Mouse (Mus musculus) CH12.LX (cell line): ENCODE results near the gene Ctnna3. TPM values are rescaled to one million over a fixed set of nuclear protein-coding genes. Genes with fewer than 3 reads are reported as not detected.

Source experiments
- DNase-seq: peaks from one replicate; pipeline ENCODE4 v3.0.0-alpha.2; 2013; ENCODE audit errors: extremely low read depth
- H3K27ac ChIP-seq: 2 replicates; pipeline ENCODE4 v1.5.1; 2012; ENCODE audit warnings: low read depth, mild to moderate bottlenecking, control low read depth, moderate library complexity; ENCODE audit not compliant: insufficient read depth
- H3K27me3 ChIP-seq: replicated peaks from 2 replicates; pipeline ENCODE3; 2012; ENCODE audit warnings: inconsistent platforms
- H3K36me3 ChIP-seq, 2 experiments: replicated peaks in 1 of 2; 2 replicates each; pipeline versions ENCODE3 to v1.6.1; 2012; ENCODE audit warnings: inconsistent platforms in 1 of 2, low read length in 1 of 2, mild to moderate bottlenecking in 1 of 2, mixed read lengths in 1 of 2, moderate library complexity in 1 of 2; ENCODE audit not compliant: control insufficient read depth in 1 of 2, insufficient read depth in 1 of 2
- H3K4me1 ChIP-seq, 2 experiments: 2 replicates each; pipeline ENCODE4 v1.6.1; 2012; ENCODE audit warnings: inconsistent platforms in 1 of 2, moderate library complexity in 1 of 2; ENCODE audit not compliant: insufficient read depth in 2 of 2, control insufficient read depth in 1 of 2
- H3K4me2 ChIP-seq: 2 replicates; pipeline ENCODE4 v1.6.1; 2012; ENCODE audit warnings: low read depth, mild to moderate bottlenecking, control low read depth; ENCODE audit not compliant: poor library complexity, insufficient read depth, severe bottlenecking
- H3K4me3 ChIP-seq, 3 experiments: fragments of 150-350 bp in 1 of 3; sonication (generic) in 1 of 3; replicated peaks in 1 of 3; 2 replicates each; pipeline versions ENCODE3 to v1.5.1; 2011 to 2012; ENCODE audit warnings: low read depth in 2 of 3, low read length in 2 of 3, mild to moderate bottlenecking in 2 of 3, moderate library complexity in 2 of 3, control low read depth in 1 of 3, improper control_type of control experiment in 1 of 3, inconsistent platforms in 1 of 3, mixed read lengths in 1 of 3; ENCODE audit not compliant: poor library complexity in 1 of 3
- H3K79me2 ChIP-seq: replicated peaks from 2 replicates; pipeline ENCODE4 v1.6.1; 2012; ENCODE audit warnings: mild to moderate bottlenecking, moderate library complexity; ENCODE audit not compliant: control insufficient read depth, poor library complexity, insufficient read depth, severe bottlenecking; ENCODE audit errors: extremely low read depth
- H3K9ac ChIP-seq: 2 replicates; pipeline ENCODE4 v1.6.1; 2012; ENCODE audit warnings: low read depth, mild to moderate bottlenecking, control low read depth, moderate library complexity; ENCODE audit not compliant: insufficient read depth
- H3K9me3 ChIP-seq: replicated peaks from 2 replicates; pipeline ENCODE3; 2012; ENCODE audit warnings: low read length, inconsistent platforms, mixed read lengths
- CHD2 ChIP-seq: IDR thresholded peaks from 2 replicates; pipeline ENCODE4 v1.6.1; 2011; ENCODE audit warnings: low read length, improper control_type of control experiment
- EP300 ChIP-seq: IDR thresholded peaks from 2 replicates; pipeline ENCODE4 v1.6.1; 2011; ENCODE audit warnings: low read length, improper control_type of control experiment
- ETS1 ChIP-seq: conservative IDR thresholded peaks from 2 replicates; pipeline ENCODE4 v1.6.1; 2012; ENCODE audit warnings: low read depth, mild to moderate bottlenecking, inconsistent platforms, low read length, improper control_type of control experiment, moderate library complexity
- HCFC1 ChIP-seq: IDR thresholded peaks from 2 replicates; pipeline ENCODE4 v1.6.1; 2012; ENCODE audit warnings: low read depth, mild to moderate bottlenecking, inconsistent platforms, low read length, improper control_type of control experiment
- IRF4 ChIP-seq: IDR thresholded peaks from 2 replicates; pipeline ENCODE4 v1.6.1; 2014; ENCODE audit warnings: low read depth, mild to moderate bottlenecking, inconsistent platforms, low read length, improper control_type of control experiment
- JUN ChIP-seq: IDR thresholded peaks from 2 replicates; pipeline ENCODE4 v1.6.1; 2011; ENCODE audit warnings: low read depth, mild to moderate bottlenecking, low read length, improper control_type of control experiment, moderate library complexity; ENCODE audit not compliant: insufficient read depth
- JUND ChIP-seq: conservative IDR thresholded peaks from 2 replicates; pipeline ENCODE4 v1.6.1; 2011; ENCODE audit warnings: low read depth, low read length, improper control_type of control experiment
- MAFK ChIP-seq: IDR thresholded peaks from 2 replicates; pipeline ENCODE4 v1.6.1; 2011; ENCODE audit warnings: low read length, improper control_type of control experiment; ENCODE audit not compliant: insufficient replicate concordance
- MAX ChIP-seq: IDR thresholded peaks from 2 replicates; pipeline ENCODE4 v1.6.1; 2011; ENCODE audit warnings: low read length, improper control_type of control experiment
- MEF2A ChIP-seq: IDR thresholded peaks from 2 replicates; pipeline ENCODE4 v1.6.1; 2014; ENCODE audit warnings: low read depth, mild to moderate bottlenecking, inconsistent platforms, low read length, improper control_type of control experiment, borderline replicate concordance
- MXI1 ChIP-seq: IDR thresholded peaks from 2 replicates; pipeline ENCODE4 v1.6.1; 2011; ENCODE audit warnings: mild to moderate bottlenecking, low read depth, low read length, improper control_type of control experiment
- MYC ChIP-seq: IDR thresholded peaks from 2 replicates; pipeline ENCODE4 v1.6.1; 2011; ENCODE audit warnings: low read depth, mild to moderate bottlenecking, improper control_type of control experiment, low read length
- NRF1 ChIP-seq: IDR thresholded peaks from 2 replicates; pipeline ENCODE4 v1.6.1; 2014; ENCODE audit warnings: low read depth, mild to moderate bottlenecking, inconsistent platforms, low read length, improper control_type of control experiment, moderate library complexity
- PAX5 ChIP-seq: IDR thresholded peaks from 2 replicates; pipeline ENCODE4 v1.6.1; 2012; ENCODE audit warnings: low read length, inconsistent platforms, mixed read lengths
- RCOR1 ChIP-seq: conservative IDR thresholded peaks from 2 replicates; pipeline ENCODE4 v1.6.1; 2012; ENCODE audit warnings: low read depth, mild to moderate bottlenecking, inconsistent platforms, low read length, improper control_type of control experiment
- SIN3A ChIP-seq: IDR thresholded peaks from 2 replicates; pipeline ENCODE4 v1.6.1; 2012; ENCODE audit warnings: low read length, improper control_type of control experiment, inconsistent platforms
- TBP ChIP-seq: conservative IDR thresholded peaks from 2 replicates; pipeline ENCODE4 v1.6.1; 2011; ENCODE audit warnings: low read depth, low read length, improper control_type of control experiment
- TCF12 ChIP-seq: IDR thresholded peaks from 2 replicates; pipeline ENCODE4 v1.6.1; 2014; ENCODE audit warnings: low read depth, mild to moderate bottlenecking, inconsistent platforms, low read length, improper control_type of control experiment
- UBTF ChIP-seq: IDR thresholded peaks from 2 replicates; pipeline ENCODE4 v1.6.1; 2012; ENCODE audit warnings: low read depth, mild to moderate bottlenecking, inconsistent platforms, low read length, improper control_type of control experiment, moderate library complexity
- USF2 ChIP-seq: conservative IDR thresholded peaks from 2 replicates; pipeline ENCODE4 v1.6.1; 2011; ENCODE audit warnings: low read depth, low read length, improper control_type of control experiment
- ZC3H11A ChIP-seq: IDR thresholded peaks from 2 replicates; pipeline ENCODE4 v1.6.1; 2012; ENCODE audit warnings: low read depth, mild to moderate bottlenecking, inconsistent platforms, low read length, improper control_type of control experiment
- dilution Hi-C: fragments of 300-500 bp; cut with MboI; formaldehyde crosslinking; loops from 2 replicates; pipeline ENCODE4 v1.14.3; 2020; ENCODE audit warnings: low sequenced_read_pairs; ENCODE audit not compliant: extremely low pct_unique_long_range_greater_than_20kb, extremely low pct_ligation_motif_present
- in situ Hi-C: fragments of 300-500 bp; cut with MboI; formaldehyde crosslinking; loops from 3 replicates; pipeline ENCODE4 v1.14.3; 2019; ENCODE audit warnings: low sequenced_read_pairs, low pct_ligation_motif_present, low pct_unique_long_range_greater_than_20kb, mixed read lengths
- polyA plus RNA-seq: library from polyadenylated mRNA; unstranded; fragments of >175 nt; gene quantifications from 2 replicates; pipeline ENCODE4 v1.2.1, GENCODE M21; 2012; ENCODE audit warnings: low read depth; ENCODE audit not compliant: insufficient read length
- total RNA-seq, 2 experiments: library from RNA; depleted of rRNA; stranded (reverse); fragments of 300-350 nt in 1 of 2; fragments of >200 nt in 1 of 2; gene quantifications; 2 replicates each; pipeline ENCODE4 v1.2.3; 2012 to 2014

Ctnna3 gene
- total and polyA plus RNA-seq, 3 experiments = 0.09 TPM; not detected in 2

DNA sequence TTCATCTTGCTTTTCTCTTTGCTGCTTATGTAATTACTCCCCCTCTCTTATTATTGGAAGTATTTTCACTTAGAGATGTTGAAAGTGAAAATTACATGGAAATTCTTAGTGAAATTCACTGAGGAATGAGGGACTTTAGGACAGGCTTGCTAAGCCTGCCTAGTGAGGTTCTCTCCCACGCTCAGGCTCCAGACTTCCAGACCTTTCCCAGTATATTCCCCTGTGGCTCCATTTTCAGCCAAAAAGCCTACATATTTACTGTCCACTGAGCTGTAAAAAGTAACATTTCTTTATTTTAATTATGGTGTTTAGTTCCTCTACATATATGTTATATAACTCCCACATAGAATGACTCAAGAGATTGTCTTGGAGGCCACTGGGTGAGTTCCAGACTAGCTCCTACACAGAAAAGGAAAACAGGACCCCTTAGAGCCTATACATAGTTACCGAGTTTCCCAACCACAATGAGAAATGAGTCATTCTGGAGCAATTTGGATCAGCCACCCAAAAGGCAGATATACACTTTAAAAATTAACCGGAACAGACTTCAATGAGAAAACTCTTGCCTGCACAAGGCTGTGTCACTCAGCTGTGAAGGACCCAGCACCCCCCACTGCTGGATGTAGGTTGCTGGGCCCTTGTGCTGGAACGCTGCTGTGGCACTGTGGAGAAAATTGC is 912.9 kb downstream of the Ctnna3 start:
- no peak overlapping the region for H3K4me2 ChIP-seq
- H3K4me3 ChIP-seq = no peak overlapping the region
- H3K4me1 ChIP-seq = no peaks in the 10 kb centered on the region
- H3K9ac ChIP-seq = no peak overlapping the region
- in situ Hi-C loops = no loop called here
- no peak for DNase-seq
- H3K9me3 ChIP-seq = peaks cover 34% of the 10 kb centered on the region
- H3K79me2 ChIP-seq = no peaks in the 10 kb centered on the region
- no peaks in the 10 kb centered on the region for H3K27me3 ChIP-seq
- no peak overlapping the region for H3K27ac ChIP-seq
- dilution Hi-C loops = no loop called here
- TF ChIP-seq EP300 (no peak), IRF4 (no peak), MYC (no peak), ETS1 (no peak), JUN (no peak), SIN3A (no peak), PAX5 (no peak), MXI1 (no peak), USF2 (no peak), NRF1 (no peak), HCFC1 (no peak), MAFK (no peak), JUND (no peak), MAX (no peak), MEF2A (no peak), RCOR1 (no peak), TCF12 (no peak), TBP (no peak)
- H3K36me3 ChIP-seq = no peaks in the 10 kb centered on the region

DNA sequence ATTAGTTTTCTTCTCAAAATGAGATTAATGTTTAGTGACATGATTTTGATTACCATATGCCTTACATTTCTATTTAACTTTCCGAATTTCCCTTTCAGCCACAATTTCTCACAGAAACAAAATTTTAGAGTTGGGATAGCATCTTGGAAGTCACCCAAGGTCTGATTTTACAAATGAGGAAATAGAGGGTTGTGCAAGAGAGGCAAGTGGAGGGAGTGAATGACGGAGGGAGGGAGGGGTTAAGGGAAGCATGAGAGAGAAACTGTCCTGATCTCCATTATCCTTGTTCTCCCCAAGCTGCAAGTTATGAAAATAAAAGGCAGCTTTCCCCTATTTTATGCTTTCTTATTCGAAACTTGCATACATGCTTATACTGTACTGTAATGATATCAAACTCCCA is 943.4 kb downstream of the Ctnna3 start:
- in situ Hi-C loops = no loop called here

More for the DNA sequence above, 943.4 kb downstream of the Ctnna3 start:
- DNase-seq = no peak
- no peak overlapping the region for H3K4me2 ChIP-seq
- dilution Hi-C loops = no loop called here
- H3K4me1 ChIP-seq = no peaks in the 10 kb centered on the region
- no peaks in the 10 kb centered on the region for H3K27me3 ChIP-seq
- no peak overlapping the region for H3K4me3 ChIP-seq
- H3K27ac ChIP-seq = no peak overlapping the region
- TF ChIP-seq CHD2 (no peak), NRF1 (no peak), ZC3H11A (no peak), USF2 (no peak), MAX (no peak), UBTF (no peak)
- no peak overlapping the region for H3K9ac ChIP-seq
- no peaks in the 10 kb centered on the region for H3K79me2 ChIP-seq
- H3K36me3 ChIP-seq = no peaks in the 10 kb centered on the region
- H3K9me3 ChIP-seq = peaks cover 44% of the 10 kb centered on the region
